Mouse (Mus musculus) heart, embryonic 13.5 days (tissue): ENCODE measurements around the gene Slc9a3r2. TPM values are rescaled to one million over a fixed set of nuclear protein-coding genes. Genes with fewer than 3 reads are reported as not detected.

Experiments
- ATAC-seq: fragments of 200-750 bp; cut with Nextera tagmentation; 2 replicates; pipeline ENCODE4 v1.8.0; 2017; ENCODE audit warnings: moderate TSS enrichment; ENCODE audit not compliant: insufficient number of reproducible peaks, low FRiP score, low TSS enrichment; ENCODE audit errors: extremely low read depth
- H3K27ac ChIP-seq: fragments of 300-500 bp; sonication (generic); replicated peaks from 2 replicates; pipeline ENCODE4 v1.5.1; 2015; ENCODE audit warnings: moderate library complexity, mild to moderate bottlenecking, inconsistent platforms
- H3K27me3 ChIP-seq: fragments of 300-500 bp; sonication (generic); replicated peaks from 2 replicates; pipeline ENCODE4 v1.6.1; 2015; ENCODE audit warnings: mild to moderate bottlenecking, inconsistent platforms
- H3K36me3 ChIP-seq: fragments of 300-500 bp; sonication (generic); 2 replicates; pipeline ENCODE4 v1.6.1; 2015; ENCODE audit warnings: mild to moderate bottlenecking, inconsistent platforms
- H3K4me1 ChIP-seq: fragments of 300-500 bp; sonication (generic); 2 replicates; pipeline ENCODE4 v1.6.1; 2015; ENCODE audit warnings: inconsistent platforms
- H3K4me2 ChIP-seq: fragments of 300-500 bp; sonication (generic); 2 replicates; pipeline ENCODE4 v1.6.1; 2015; ENCODE audit warnings: inconsistent platforms, mild to moderate bottlenecking, moderate library complexity
- H3K4me3 ChIP-seq: fragments of 300-500 bp; sonication (generic); 2 replicates; pipeline ENCODE4 v1.5.1; 2015; ENCODE audit warnings: moderate library complexity, mild to moderate bottlenecking, inconsistent platforms
- H3K9ac ChIP-seq: fragments of 300-500 bp; sonication (generic); 2 replicates; pipeline ENCODE4 v1.6.1; 2015; ENCODE audit warnings: inconsistent platforms, mild to moderate bottlenecking, moderate library complexity
- H3K9me3 ChIP-seq: fragments of 300-500 bp; sonication (generic); 2 replicates; pipeline ENCODE4 v1.6.1; 2016; ENCODE audit warnings: inconsistent platforms
- WGBS: fragments of 180-500 bp; shearing (Covaris S2); methylation state at CpG from one replicate; pipeline ENCODE4 v1.1.7; 2015; ENCODE audit warnings: mixed read lengths; 5-methylcytosine and 5-hydroxymethylcytosine counted together
- polyA plus RNA-seq: library from polyadenylated mRNA; unstranded; fragments of >200 nt; fragmentation: Nextera tagmentation; extraction: Ambion mirVana; gene quantifications from 2 replicates; pipeline ENCODE4 v1.2.1, GENCODE M21; 2015

The Slc9a3r2 gene
- polyA plus RNA-seq, 1 experiment from 2014 or later, result 46.8 TPM

GRCm38 (mm10) chr17:24608370-24608769 lies 41.8 kb downstream of the Slc9a3r2 start:
- no peak for ATAC-seq
- Histone ChIP-seq H3K27me3 (no peaks in the 10 kb centered on the region), H3K4me2 (no peak overlapping the region), H3K36me3 (peaks cover 76% of the 10 kb centered on the region), H3K9me3 (no peaks in the 10 kb centered on the region), H3K9ac (no peak overlapping the region), H3K4me1 (peaks cover 11% of the 10 kb centered on the region), H3K4me3 (no peak overlapping the region), H3K27ac (no peak overlapping the region)
- 73% methylated on average over 4 of the region's 4 CpGs for WGBS

- Histone ChIP-seq H3K27ac (no peak overlapping the region), H3K4me2 (no peak overlapping the region), H3K4me3 (no peak overlapping the region), H3K27me3 (no peaks in the 10 kb centered on the region), H3K9ac (no peak overlapping the region), H3K36me3 (peaks cover 97% of the 10 kb centered on the region), H3K4me1 (no peaks in the 10 kb centered on the region; the same call in 1 of the 2 replicates), H3K9me3 (no peaks in the 10 kb centered on the region)
- ATAC-seq, result no peak
- whole genome bisulfite sequencing, result 68% methylated on average over 3 of the region's 3 CpGs
These were observed 45.6 kb downstream of the Slc9a3r2 start for GRCm38 (mm10) chr17:24604557-24604956.

GRCm38 (mm10) chr17:24603961-24604360 lies 46.2 kb downstream of the Slc9a3r2 start:
- Histone ChIP-seq H3K4me2 (no peak overlapping the region), H3K4me3 (no peak overlapping the region), H3K9me3 (no peaks in the 10 kb centered on the region), H3K27ac (no peak overlapping the region), H3K9ac (no peak overlapping the region), H3K4me1 (no peaks in the 10 kb centered on the region), H3K36me3 (peaks cover 100% of the 10 kb centered on the region), H3K27me3 (no peaks in the 10 kb centered on the region)
- no peak for ATAC-seq
- WGBS, result 92% methylated on average over 8 of the region's 8 CpGs

GRCm38 (mm10) chr17:24600502-24600901 lies 49.6 kb downstream of the Slc9a3r2 start:
- Histone ChIP-seq H3K27me3 (no peaks in the 10 kb centered on the region), H3K4me3 (no peak overlapping the region), H3K36me3 (peaks cover 100% of the 10 kb centered on the region), H3K4me1 (no peaks in the 10 kb centered on the region), H3K9ac (no peak overlapping the region), H3K9me3 (no peaks in the 10 kb centered on the region), H3K27ac (no peak overlapping the region), H3K4me2 (no peak overlapping the region)
- ATAC-seq, result no peak
- 90% methylated on average over 4 of the region's 4 CpGs for WGBS

- Histone ChIP-seq H3K4me2 (no peak overlapping the region), H3K27ac (no peak overlapping the region), H3K36me3 (peaks cover 100% of the 10 kb centered on the region), H3K4me1 (no peaks in the 10 kb centered on the region), H3K4me3 (no peak overlapping the region), H3K9me3 (no peaks in the 10 kb centered on the region), H3K27me3 (no peaks in the 10 kb centered on the region), H3K9ac (no peak overlapping the region)
- no peak for ATAC-seq
- WGBS, result 91% methylated on average over 3 of the region's 3 CpGs
These were observed 52.1 kb downstream of the Slc9a3r2 start for GRCm38 (mm10) chr17:24597989-24598388.

- H3K4me2 ChIP-seq, result no peak overlapping the region
- no peak overlapping the region for H3K27ac ChIP-seq
- no peaks in the 10 kb centered on the region for H3K27me3 ChIP-seq
- no peak for ATAC-seq
- H3K9ac ChIP-seq, result no peak overlapping the region
- 86% methylated on average over 19 of the region's 19 CpGs for WGBS
- no peaks in the 10 kb centered on the region for H3K9me3 ChIP-seq
- no peak overlapping the region for H3K4me3 ChIP-seq
- H3K36me3 ChIP-seq, result peaks cover 100% of the 10 kb centered on the region
- H3K4me1 ChIP-seq, result no peaks in the 10 kb centered on the region
These were observed 53.5 kb downstream of the Slc9a3r2 start for GRCm38 (mm10) chr17:24596471-24597183.

- H3K27me3 ChIP-seq, result no peaks in the 10 kb centered on the region
- no peak overlapping the region for H3K4me2 ChIP-seq
- no peak overlapping the region for H3K9ac ChIP-seq
- H3K27ac ChIP-seq, result no peak overlapping the region
- H3K4me1 ChIP-seq, result no peaks in the 10 kb centered on the region
- no peaks in the 10 kb centered on the region for H3K9me3 ChIP-seq
- peaks cover 100% of the 10 kb centered on the region for H3K36me3 ChIP-seq
- H3K4me3 ChIP-seq, result no peak overlapping the region
- WGBS, result 79% methylated on average over 5 of the region's 5 CpGs
- ATAC-seq, result no peak
These were observed 54.1 kb downstream of the Slc9a3r2 start for GRCm38 (mm10) chr17:24596073-24596466.

- Histone ChIP-seq H3K27me3 (no peaks in the 10 kb centered on the region), H3K4me2 (no peak overlapping the region), H3K27ac (no peak overlapping the region), H3K36me3 (peaks cover 100% of the 10 kb centered on the region), H3K9ac (no peak overlapping the region), H3K9me3 (no peaks in the 10 kb centered on the region), H3K4me3 (no peak overlapping the region), H3K4me1 (no peaks in the 10 kb centered on the region)
- ATAC-seq, result no peak
- WGBS, result 69% methylated on average over 17 of the region's 17 CpGs
These were observed 54.7 kb downstream of the Slc9a3r2 start for GRCm38 (mm10) chr17:24595126-24596072.

- H3K9ac ChIP-seq, result no peak overlapping the region
- no peak overlapping the region for H3K27ac ChIP-seq
- WGBS, result 89% methylated on average over 26 of the region's 26 CpGs
- no peak overlapping the region for H3K4me3 ChIP-seq
- no peaks in the 10 kb centered on the region for H3K9me3 ChIP-seq
- no peaks in the 10 kb centered on the region for H3K4me1 ChIP-seq
- no peak overlapping the region for H3K4me2 ChIP-seq
- H3K27me3 ChIP-seq, result no peaks in the 10 kb centered on the region
- peaks cover 98% of the 10 kb centered on the region for H3K36me3 ChIP-seq
- no peak for ATAC-seq
These were observed 55.9 kb downstream of the Slc9a3r2 start for GRCm38 (mm10) chr17:24593992-24594890.

- no peaks in the 10 kb centered on the region for H3K27me3 ChIP-seq
- peaks cover 95% of the 10 kb centered on the region for H3K36me3 ChIP-seq
- H3K4me3 ChIP-seq, result no peak overlapping the region
- no peak overlapping the region for H3K9ac ChIP-seq
- H3K4me2 ChIP-seq, result no peak overlapping the region
- no peak for ATAC-seq
- H3K4me1 ChIP-seq, result no peaks in the 10 kb centered on the region
- WGBS, result 76% methylated on average over 5 of the region's 5 CpGs
- H3K27ac ChIP-seq, result no peak overlapping the region
- no peaks in the 10 kb centered on the region for H3K9me3 ChIP-seq
These were observed 56.9 kb downstream of the Slc9a3r2 start for GRCm38 (mm10) chr17:24593248-24593647.

- Histone ChIP-seq H3K9ac (no peak overlapping the region), H3K27ac (no peak overlapping the region), H3K9me3 (no peaks in the 10 kb centered on the region), H3K4me2 (no peak overlapping the region), H3K27me3 (no peaks in the 10 kb centered on the region), H3K4me3 (no peak overlapping the region), H3K4me1 (no peaks in the 10 kb centered on the region), H3K36me3 (peaks cover 94% of the 10 kb centered on the region)
- ATAC-seq, result no peak
- 91% methylated on average over 5 of the region's 5 CpGs for WGBS
These were observed 58.4 kb downstream of the Slc9a3r2 start for GRCm38 (mm10) chr17:24591695-24592094.
